Mouse (Mus musculus) monocyte, adult 5-6 weeks (primary cell): ENCODE results near the gene Alkbh5. TPM values are rescaled to one million over a fixed set of nuclear protein-coding genes. Genes with fewer than 3 reads are reported as not detected.

Experiments used
- ATAC-seq: fragments of 153-309, 156-312 bp; replicated peaks from 2 replicates; pipeline ENCODE4 v1.8.0; 2017; ENCODE audit warnings: mild to moderate bottlenecking; ENCODE audit not compliant: low TSS enrichment, insufficient number of reproducible peaks, severe bottlenecking, poor library complexity, low FRiP score
- total RNA-seq: library from RNA; stranded (forward); fragments of 200-1000, 200-491, 200-594 nt; gene quantifications from 3 replicates; pipeline ENCODE4 v1.2.3, GENCODE M21; 2017

Gene Alkbh5
- total RNA-seq, result 26.6 to 33.2 TPM (median 29.5 TPM) in 3 replicates

DNA sequence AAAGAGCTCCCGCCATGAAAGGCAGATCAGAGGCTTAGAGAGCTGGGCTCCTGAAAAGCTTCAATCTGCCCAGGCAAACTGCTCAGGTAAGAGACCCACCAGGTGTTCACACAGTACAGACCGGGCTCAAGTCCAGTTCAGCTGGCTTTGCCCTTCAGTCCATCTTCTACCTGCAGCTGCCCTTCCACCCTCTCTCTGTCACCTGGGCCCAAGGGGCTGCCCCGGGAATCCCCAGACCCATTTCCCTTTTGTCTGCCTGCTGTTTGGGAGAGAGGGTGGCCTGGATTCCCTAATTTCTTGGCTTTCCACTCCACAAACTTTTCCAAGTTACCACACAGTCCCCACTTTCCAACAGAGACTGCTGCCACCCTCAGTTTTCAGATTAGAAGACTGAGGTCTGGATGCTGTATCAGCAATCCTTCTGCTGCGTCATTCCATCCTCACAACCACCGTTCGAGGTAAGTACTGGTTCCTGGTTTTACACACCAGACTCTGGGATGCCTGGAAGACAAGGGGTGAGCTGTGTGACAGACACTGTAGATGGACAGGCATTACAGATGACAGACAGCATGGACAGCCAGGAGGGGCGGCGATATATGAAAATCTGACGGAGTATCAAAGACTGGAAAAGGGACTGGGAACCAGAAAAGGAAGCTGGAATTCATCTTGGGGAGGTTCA, at the start of gene Alkbh5:
Gene Alkbh5, plus strand, starts transcription at position 202 of the 679 bp plus-strand sequence.
- no peak for ATAC-seq

DNA sequence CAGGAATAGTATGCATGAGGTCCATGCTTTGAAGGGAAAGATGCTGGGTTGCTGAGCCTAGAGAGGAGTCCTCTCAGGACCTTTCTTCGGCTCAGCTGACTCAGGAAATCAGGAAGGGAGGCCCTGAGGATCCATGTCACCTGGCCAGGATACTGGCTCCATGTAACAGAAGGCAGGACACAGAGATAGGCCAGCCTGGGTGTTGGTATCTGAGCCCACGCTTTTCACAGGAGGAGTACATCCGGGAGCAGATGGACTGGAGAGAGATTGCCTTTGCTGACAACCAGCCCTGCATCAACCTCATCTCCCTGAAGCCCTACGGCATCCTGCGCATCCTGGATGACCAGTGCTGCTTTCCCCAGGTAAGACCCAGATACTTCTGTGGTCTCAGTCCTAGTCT, 43.5 kb upstream of the Alkbh5 start:
- ATAC-seq, result no peak

DNA sequence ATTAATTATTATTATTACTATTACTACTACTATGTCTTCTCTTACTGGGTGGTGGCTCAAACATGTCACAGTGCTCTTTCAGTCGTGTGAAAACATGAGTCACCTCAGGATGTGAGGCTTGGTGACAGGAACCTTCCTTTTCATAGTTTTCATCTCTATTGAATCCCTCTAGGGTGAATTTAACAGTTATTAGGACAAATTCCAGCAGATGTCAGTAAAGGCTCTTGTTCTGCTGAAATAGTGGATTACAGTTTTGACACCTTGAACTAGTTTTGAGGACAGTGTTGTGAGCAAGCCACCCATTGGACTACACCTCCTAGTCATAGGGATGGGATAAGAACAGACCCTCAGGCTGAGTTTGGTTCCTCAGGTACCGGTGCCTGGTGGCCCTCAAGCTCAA, 40.5 kb upstream of the Alkbh5 start:
- ATAC-seq, result no peak

DNA sequence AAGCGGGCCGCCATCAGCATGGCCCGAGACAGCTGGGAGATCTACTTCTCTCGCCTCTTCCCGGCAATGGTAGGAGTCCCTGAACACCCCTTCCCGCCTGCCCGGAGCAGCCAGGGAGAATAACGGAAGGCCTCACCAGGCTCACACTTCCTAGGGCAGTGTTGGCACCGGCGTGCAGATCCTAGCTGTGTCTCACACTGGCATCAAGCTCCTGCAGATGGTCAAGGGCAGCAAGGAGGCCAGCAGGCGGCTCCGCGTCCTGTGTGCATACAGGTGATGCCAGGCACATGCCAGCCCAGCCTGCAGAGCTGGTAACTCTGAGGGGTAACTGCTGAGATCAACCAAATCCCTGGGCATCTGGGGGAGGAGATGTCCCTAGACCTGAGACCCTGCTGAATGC, 28.9 kb upstream of the Alkbh5 start:
- ATAC-seq, result no peak

DNA sequence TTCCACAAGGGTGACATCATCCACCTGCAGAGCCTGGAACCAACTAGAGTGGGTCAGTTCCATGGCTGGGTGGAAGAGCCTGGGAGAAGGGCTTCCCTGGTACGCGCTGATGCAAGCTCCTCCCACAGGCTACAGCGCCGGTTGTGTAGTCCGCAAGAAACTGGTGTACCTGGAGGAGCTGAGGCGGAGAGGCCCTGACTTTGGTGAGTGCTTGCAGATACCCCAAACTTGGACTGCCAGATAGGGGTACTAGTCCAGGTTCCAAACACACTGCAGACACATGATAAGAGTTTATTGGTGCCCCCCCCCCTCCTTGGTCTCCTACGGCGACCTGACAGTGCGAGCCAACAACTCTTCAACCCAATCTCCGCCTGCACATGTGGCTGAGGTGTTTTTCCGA, 27.2 kb upstream of the Alkbh5 start:
- no peak for ATAC-seq

DNA sequence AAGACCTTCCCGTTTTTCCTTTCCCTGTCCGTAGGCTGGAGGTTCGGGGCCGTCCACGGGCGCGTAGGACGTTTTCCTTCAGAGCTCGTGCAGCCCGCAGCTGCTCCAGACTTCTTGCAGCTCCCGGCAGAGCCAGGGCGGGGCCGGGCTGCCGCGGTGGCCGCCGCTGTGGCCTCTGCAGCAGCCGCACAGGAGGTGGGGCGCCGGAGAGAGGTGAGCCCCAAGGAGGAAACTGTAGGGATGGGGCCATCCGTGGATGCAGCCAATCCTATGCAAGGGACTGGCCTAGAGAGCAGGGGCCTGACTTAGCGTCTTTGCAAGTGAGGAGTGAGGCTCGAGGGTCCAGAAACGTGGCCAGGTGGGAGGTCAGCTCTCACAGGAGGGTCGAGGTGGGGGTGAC, 26.7 kb upstream of the Alkbh5 start:
- ATAC-seq, result no peak

DNA sequence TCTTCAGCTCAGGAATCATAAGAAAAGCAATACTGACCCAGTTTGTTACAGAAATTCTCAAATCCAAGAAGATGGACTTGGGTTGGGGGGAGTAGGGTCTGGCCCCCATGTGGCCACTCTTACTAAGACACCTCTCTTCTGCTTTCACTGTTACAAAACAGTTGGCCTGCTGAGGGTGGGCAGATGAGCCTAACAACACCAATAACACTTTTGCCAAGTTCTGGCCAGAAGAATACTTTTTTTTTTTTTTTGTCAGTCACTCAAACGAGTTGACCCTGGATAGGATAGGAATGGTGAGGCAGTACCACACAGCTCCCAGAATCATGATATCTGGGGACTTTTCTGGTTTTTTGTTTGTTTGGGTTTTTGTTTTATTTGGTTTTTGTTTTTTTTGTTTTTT, 24.3 kb upstream of the Alkbh5 start:
- no peak for ATAC-seq

DNA sequence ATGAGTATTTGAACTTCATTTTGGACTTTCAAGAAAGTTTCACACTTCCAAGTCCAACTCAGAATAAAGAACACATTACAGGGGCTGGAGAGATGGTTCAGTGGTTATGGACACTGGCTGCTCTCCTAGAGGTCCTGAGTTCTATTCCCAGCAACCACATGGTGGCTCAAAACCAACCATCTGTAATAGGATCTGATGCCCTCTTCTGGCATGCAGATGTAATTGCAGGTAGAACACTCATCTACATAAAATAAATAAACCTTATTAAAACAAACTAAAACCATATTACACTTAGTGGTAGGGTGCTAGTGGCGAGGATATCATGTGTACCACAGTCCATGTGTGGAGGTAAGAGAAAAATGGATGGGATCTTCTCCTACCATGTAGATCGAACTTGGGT, 23.7 kb upstream of the Alkbh5 start:
- ATAC-seq, result no peak

DNA sequence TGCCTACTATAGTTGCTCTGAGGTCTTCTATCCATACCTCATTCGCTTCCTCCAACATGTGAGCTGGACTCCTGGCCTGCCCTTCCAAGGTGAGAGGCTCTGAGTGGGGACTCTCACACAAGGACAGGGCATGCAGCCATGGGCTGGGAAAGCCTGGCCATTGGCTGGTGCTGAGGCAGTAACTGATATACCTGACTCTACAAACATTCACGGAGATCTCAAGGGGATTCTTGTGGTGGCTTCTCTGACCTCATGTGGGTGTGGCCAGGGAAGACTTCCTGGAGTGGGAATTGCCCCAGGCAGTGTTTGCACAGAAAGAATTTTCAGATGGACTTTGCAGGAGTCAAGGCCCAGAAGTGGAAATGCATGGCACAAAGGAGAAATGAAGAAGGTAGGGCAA, 21.2 kb upstream of the Alkbh5 start:
- ATAC-seq, result no peak

DNA sequence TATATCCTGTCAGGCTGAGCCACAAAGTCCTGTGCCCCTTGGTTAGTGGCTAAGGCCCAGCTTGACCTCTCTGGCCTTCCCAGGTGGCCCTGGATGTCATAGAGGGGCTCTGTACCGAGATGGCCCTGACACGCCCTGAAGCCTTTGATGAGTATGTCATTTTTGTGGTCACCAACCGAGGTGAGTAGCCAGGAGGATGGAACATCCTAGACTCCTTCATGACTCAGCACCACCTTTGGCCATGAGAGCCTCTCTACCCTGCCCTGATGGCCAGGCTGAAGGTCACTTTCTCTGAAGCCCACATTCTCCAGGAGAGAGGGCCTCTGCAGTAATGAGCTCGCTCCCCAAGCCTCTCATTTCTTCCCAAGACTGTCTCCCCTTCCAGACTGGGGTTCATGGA, 17.9 kb upstream of the Alkbh5 start:
- ATAC-seq, result no peak

DNA sequence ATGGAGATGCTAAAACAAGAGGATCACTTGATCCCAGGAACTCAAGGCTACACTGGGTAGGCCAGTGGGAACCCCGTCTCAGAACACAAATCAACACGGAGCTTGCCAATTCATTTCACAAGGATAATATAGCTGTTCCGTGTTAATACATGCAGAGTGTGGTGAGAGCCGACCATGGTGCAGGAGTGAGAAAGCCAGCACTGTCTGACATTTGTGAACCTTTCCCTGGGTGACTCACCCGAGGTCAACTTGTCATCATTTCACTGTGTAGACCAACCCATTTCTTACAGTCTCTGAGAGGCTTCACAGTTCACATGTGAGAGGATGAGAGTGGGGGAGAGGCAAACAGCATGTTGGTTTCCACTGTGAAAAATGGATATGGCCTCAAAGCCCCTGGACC, 14.2 kb upstream of the Alkbh5 start:
- ATAC-seq, result no peak

DNA sequence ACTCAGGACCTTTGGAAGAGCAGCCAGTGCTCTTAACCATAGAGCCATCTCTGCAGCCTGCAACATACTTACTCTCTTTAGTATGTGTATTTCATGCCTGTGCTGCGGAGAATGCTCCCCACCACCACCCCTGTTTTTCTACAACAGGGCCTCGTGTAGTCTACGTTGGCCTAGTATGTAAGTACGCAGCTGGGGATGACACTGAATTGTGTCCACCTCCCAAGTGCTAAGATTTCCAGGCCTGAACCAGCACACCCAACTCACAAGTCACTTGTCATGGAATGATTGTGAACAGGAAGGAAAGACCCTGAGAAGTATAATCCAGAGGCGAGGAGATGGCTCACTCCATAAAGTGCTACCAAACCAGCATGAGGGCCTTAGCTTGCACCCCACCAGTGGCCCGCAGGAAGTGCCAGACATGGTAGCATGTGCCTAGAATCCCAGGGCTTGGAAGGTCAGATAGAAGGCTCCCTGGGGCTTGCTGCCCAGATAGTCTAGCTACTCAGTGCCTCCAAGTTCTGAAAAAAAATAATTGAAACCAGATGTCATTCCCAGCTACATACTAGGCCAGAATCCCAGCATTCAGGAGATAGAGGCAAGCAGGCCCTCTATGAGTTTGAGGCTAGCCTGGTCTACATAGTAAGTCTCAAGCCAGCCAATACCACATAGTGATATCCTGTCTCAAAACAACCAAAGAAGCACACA, 13.4 kb upstream of the Alkbh5 start:
- no peak for ATAC-seq

DNA sequence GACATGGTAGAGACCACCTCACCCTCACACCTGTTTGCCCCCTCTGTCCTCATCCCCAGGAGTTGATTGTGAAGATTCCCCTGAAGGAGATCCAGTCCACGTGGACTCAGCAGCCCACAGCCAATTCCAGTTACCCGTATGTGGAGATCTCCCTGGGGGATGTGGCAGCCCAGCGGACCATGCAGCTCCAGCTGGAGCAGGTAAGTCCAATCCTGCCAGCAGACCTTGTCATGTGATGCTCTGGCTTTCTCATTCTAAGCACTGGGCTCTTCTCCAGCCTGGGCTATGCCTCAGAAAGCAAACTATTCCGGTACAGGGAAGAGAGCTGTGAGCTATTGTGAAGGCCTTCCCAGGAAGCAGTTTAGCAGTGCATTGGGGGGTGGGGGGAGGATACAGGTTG, 9.7 kb upstream of the Alkbh5 start:
- ATAC-seq, result no peak

DNA sequence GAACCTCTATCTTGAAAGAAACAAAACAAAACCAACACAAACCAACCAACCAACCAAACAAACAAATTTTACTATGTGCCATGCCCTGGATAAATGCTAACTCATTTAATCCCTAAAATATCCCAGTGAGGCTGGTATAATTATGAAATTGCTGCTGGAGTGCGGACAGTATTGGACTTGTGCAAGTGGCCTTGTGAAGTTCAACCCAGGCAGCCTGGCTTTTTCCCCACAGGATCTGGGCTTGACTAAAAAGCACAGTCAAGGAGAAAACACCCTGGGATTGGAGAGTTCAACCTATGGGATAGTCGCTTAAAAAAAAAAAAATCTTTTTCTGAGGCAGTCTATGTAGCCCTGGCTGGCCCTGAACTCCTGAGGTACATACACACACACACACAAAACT, 505 bp upstream of the Alkbh5 start:
- ATAC-seq, result no peak

DNA sequence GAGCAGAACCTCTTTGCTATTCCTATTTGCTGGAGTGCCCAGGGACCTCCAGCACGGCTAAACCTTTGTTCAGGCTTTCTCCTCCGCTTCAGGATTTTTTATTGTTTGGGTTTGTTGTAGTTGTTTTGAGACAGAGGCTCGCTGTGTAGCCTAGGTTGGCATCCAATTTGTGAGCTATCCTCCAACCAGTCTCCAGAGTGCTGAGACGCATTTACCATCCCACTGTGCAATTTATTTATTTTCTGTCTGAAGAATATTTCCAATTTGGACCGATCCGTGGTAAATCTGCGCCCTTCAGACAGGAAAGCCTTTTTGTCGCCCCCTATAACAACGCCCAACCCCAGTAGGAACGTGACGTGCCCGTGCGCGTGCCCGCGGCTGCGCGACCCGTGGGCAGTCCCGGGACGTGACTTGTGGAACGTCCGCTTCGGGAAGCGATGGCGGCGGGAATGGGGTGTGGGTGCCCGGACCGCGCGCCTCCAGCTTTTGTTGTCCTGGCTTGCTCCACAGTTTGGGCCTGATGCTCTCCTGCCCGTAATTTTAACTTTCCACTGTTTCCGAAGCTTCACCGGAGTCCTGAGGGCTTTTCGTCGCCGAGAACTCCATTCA, 782 bp downstream of the Alkbh5 start:
- ATAC-seq, result peak; percentile 13

DNA sequence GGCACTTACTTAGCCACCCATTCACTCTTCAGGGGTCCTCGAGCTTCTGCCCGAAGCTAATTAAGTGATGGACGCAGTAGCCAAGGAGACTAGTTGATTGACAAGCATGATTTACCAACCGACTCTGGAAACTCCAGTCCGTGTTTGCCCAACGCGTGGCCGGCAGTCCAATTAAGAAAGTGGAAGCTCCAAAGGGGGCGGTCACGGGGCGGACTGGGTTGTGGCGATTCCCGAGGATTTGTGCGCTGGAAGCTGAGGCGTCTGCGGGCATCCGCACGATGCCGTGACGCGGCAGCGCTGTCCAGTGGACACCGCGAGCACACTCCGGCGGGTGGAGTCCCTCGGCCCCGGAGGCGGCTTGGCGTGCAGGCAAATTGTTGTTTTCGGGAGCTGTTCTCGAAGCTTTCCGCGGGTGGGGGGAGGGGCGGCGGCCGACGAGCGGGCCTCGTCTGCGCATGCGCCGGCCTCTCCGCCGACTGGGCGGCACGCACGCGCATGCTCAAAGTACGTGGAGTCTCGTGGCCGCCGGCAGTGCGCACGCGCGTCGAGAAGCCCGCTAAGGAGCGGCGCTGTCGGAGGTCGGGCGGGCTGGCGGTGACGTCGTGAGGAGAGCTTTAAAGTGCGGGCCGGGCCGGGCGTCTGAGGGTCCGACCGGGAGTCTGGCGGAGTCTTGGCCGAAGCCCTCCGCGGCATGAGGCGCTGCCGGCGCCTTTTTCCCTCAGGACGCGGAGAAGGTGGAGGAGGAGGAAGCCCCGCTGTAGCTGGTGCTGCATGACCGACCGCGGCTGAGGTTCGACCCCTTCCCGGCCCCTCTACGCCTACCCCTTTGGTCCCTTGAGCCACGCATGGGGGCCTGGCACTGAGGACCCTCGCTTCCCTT, 1.5 kb downstream of the Alkbh5 start:
- peak; percentile 81 for ATAC-seq

DNA sequence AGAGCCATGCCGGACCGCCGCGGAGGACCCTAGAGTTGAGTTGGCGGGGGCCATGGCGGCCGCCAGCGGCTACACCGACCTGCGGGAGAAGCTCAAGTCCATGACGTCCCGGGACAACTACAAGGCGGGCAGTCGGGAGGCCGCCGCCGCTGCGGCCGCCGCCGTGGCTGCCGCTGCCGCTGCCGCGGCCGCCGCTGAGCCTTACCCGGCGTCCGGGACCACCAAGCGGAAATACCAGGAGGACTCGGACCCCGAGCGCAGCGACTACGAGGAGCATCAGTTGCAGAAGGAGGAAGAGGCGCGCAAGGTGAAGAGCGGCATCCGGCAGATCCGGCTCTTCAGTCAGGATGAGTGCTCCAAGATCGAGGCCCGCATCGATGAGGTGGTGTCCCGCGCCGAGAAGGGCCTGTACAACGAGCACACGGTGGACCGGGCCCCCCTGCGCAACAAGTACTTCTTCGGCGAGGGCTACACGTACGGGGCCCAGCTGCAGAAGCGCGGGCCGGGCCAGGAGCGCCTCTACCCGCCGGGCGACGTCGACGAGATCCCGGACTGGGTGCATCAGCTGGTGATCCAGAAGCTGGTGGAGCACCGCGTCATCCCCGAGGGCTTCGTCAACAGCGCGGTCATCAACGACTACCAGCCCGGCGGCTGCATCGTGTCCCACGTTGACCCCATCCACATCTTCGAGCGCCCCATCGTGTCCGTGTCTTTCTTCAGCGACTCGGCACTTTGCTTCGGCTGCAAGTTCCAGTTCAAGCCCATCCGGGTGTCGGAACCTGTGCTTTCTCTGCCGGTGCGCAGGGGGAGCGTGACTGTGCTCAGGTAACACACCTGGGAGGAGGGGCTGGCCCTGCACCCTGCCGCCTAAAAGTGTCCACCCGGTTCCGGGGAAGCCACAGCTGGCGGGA, 2.4 kb downstream of the Alkbh5 start:
- ATAC-seq, result 0 out of 2 replicates have a peak, but pooled peaks have one; percentile 3

DNA sequence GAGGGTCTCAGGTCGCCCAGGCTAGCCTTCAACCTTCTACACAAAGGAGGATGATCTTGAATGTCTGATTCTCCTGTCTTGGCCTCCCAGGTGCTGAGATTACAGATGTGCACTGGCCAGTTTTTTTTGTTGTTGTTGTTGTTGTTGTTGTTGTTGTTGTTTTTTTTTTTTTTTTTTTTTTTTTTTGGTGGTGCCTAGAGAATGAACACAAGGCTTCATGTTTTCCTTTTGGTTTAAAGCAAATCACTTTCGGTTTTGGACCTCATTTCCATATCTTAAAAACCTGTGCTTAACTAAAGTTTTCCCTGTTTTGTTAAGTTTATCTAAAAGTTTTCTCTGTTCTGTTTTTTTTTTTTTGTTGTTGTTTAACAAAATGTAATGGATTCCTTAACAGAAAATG, 3.4 kb downstream of the Alkbh5 start:
- ATAC-seq, result no peak
